Mouse (Mus musculus) heart, embryonic 12.5 days (tissue): Measurements from ENCODE around the gene Fndc8. TPM values are rescaled to one million over a fixed set of nuclear protein-coding genes. Genes with fewer than 3 reads are reported as not detected.

Experiments used
- ATAC-seq: fragments of 200-750 bp; cut with Nextera tagmentation; 2 replicates; pipeline ENCODE4 v1.8.0; 2017; ENCODE audit warnings: moderate TSS enrichment, moderate library complexity; ENCODE audit not compliant: insufficient number of reproducible peaks, low FRiP score
- H3K27ac ChIP-seq: fragments of 300-500 bp; sonication (generic); 2 replicates; pipeline ENCODE4 v1.5.1; 2016; ENCODE audit warnings: mild to moderate bottlenecking, moderate library complexity; ENCODE audit not compliant: poor library complexity, severe bottlenecking
- H3K27me3 ChIP-seq: fragments of 300-500 bp; sonication (generic); replicated peaks from 2 replicates; pipeline ENCODE4 v1.6.1; 2016; ENCODE audit warnings: mild to moderate bottlenecking, moderate library complexity
- H3K36me3 ChIP-seq: fragments of 300-500 bp; sonication (generic); 2 replicates; pipeline ENCODE4 v1.6.1; 2016; ENCODE audit warnings: mild to moderate bottlenecking, moderate library complexity
- H3K4me1 ChIP-seq: fragments of 300-500 bp; sonication (generic); replicated peaks from 2 replicates; pipeline ENCODE4 v1.6.1; 2016; ENCODE audit warnings: mild to moderate bottlenecking
- H3K4me2 ChIP-seq: fragments of 300-500 bp; sonication (generic); 2 replicates; pipeline ENCODE4 v1.6.1; 2016; ENCODE audit warnings: mild to moderate bottlenecking, moderate library complexity
- H3K4me3 ChIP-seq: fragments of 300-500 bp; sonication (generic); 2 replicates; pipeline ENCODE4 v1.5.1; 2016; ENCODE audit warnings: mild to moderate bottlenecking
- H3K9ac ChIP-seq: fragments of 300-500 bp; sonication (generic); 2 replicates; pipeline ENCODE4 v1.6.1; 2016; ENCODE audit warnings: mild to moderate bottlenecking, moderate library complexity
- H3K9me3 ChIP-seq: fragments of 300-500 bp; sonication (generic); replicated peaks from 2 replicates; pipeline ENCODE4 v1.6.1; 2016; ENCODE audit warnings: mild to moderate bottlenecking, moderate library complexity
- WGBS: fragments of 180-500 bp; shearing (Covaris S2); methylation state at CpG from one replicate; pipeline ENCODE4 v1.1.7; 2016; 5-methylcytosine and 5-hydroxymethylcytosine counted together
- polyA plus RNA-seq: library from polyadenylated mRNA; unstranded; fragments of >200 nt; fragmentation: Nextera tagmentation; extraction: Ambion mirVana; gene quantifications from 2 replicates; pipeline ENCODE4 v1.2.1, GENCODE M21; 2016

Gene Fndc8
- polyA plus RNA-seq, 1 experiment from 2014 or later: 0.10 TPM

- ATAC-seq: no peak
These were observed 22.3 kb upstream of the Fndc8 start for GRCm38 (mm10) chr11:82869506-82870172.

GRCm38 (mm10) chr11:82870173-82871030 lies 21.5 kb upstream of the Fndc8 start:
- peak overlapping the region; percentile 90 for H3K9ac ChIP-seq
- H3K4me3 ChIP-seq: peak overlapping the region; percentile 98
- H3K27ac ChIP-seq: peak overlapping the region; percentile 66
- peaks cover 11% of the 10 kb centered on the region for H3K4me1 ChIP-seq
- ATAC-seq: peak; percentile 68
- H3K9me3 ChIP-seq: no peaks in the 10 kb centered on the region
- no peaks in the 10 kb centered on the region for H3K27me3 ChIP-seq
- peak overlapping the region; percentile 81 for H3K4me2 ChIP-seq
- WGBS: 3% methylated on average over 36 of the region's 36 CpGs
- H3K36me3 ChIP-seq: no peaks in the 10 kb centered on the region

More at GRCm38 (mm10) chr11:82869506-82870172, 22.3 kb upstream of the Fndc8 start:
- Histone ChIP-seq H3K27me3 (no peaks in the 10 kb centered on the region), H3K9me3 (no peaks in the 10 kb centered on the region), H3K4me1 (peaks cover 4% of the 10 kb centered on the region), H3K27ac (no peak overlapping the region; the same call in 1 of the 2 replicates), H3K9ac (peak overlapping the region; percentile 90; the same call in 1 of the 2 replicates), H3K36me3 (no peaks in the 10 kb centered on the region), H3K4me3 (peak overlapping the region; percentile 98), H3K4me2 (peak overlapping the region; percentile 81)
- 65% methylated on average over 9 of the region's 9 CpGs for WGBS

GRCm38 (mm10) chr11:82871031-82871446 lies 20.9 kb upstream of the Fndc8 start, which contains the start of gene Rffl:
Rffl (minus strand) TSS chr11:82871210.
- H3K36me3 ChIP-seq: no peaks in the 10 kb centered on the region
- peak; percentile 89 for ATAC-seq
- H3K9ac ChIP-seq: peak within 1 kb of the TSS; percentile 90
- H3K27ac ChIP-seq: peak within 1 kb of the TSS; percentile 66
- H3K27me3 ChIP-seq: no peaks in the 10 kb centered on the region
- peak within 1 kb of the TSS; percentile 98 for H3K4me3 ChIP-seq
- no peaks in the 10 kb centered on the region for H3K9me3 ChIP-seq
- peak within 1 kb of the TSS; percentile 81 for H3K4me2 ChIP-seq
- under 1% methylated on average over 43 of the region's 43 CpGs for WGBS
- peaks cover 11% of the 10 kb centered on the region for H3K4me1 ChIP-seq

GRCm38 (mm10) chr11:82874924-82875323 lies 17.0 kb upstream of the Fndc8 start:
- Histone ChIP-seq H3K9me3 (no peaks in the 10 kb centered on the region), H3K9ac (no peak overlapping the region), H3K27ac (0 out of 2 replicates have a peak overlapping the region, but pooled peaks have one; percentile 10), H3K4me3 (no peak overlapping the region), H3K4me1 (peaks cover 9% of the 10 kb centered on the region), H3K36me3 (peaks cover 12% of the 10 kb centered on the region), H3K27me3 (no peaks in the 10 kb centered on the region), H3K4me2 (peak overlapping the region; percentile 43)
- ATAC-seq: 0 out of 2 replicates have a peak, but pooled peaks have one; percentile 27
- 12% methylated on average over 5 of the region's 5 CpGs for WGBS

DNA sequence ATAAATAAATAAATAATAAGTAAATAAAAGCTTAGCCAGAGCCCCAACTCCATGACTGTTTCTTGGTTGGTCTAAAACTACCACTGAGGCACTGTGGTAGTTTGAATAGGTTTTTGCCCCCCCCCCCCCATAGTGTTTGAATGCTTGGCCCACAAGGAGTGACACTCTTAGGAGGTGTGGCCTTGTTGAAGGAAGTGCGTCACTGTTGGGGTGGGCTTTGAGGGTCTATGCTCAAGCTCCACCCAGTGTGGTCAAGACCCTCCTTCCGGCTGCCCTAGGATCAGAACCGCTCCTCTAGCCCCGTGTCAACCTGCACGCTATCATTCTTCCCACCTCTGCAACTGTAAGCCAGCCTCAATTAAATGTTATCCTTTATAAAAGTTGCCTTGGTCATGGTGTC lies 16.3 kb upstream of the Fndc8 start:
- Histone ChIP-seq H3K4me2 (no peak overlapping the region), H3K27ac (no peak overlapping the region), H3K27me3 (no peaks in the 10 kb centered on the region), H3K36me3 (peaks cover 15% of the 10 kb centered on the region), H3K4me3 (no peak overlapping the region), H3K9ac (no peak overlapping the region), H3K9me3 (no peaks in the 10 kb centered on the region), H3K4me1 (peaks cover 7% of the 10 kb centered on the region)
- WGBS: 84% methylated on average over 5 of the region's 5 CpGs
- ATAC-seq: no peak

DNA sequence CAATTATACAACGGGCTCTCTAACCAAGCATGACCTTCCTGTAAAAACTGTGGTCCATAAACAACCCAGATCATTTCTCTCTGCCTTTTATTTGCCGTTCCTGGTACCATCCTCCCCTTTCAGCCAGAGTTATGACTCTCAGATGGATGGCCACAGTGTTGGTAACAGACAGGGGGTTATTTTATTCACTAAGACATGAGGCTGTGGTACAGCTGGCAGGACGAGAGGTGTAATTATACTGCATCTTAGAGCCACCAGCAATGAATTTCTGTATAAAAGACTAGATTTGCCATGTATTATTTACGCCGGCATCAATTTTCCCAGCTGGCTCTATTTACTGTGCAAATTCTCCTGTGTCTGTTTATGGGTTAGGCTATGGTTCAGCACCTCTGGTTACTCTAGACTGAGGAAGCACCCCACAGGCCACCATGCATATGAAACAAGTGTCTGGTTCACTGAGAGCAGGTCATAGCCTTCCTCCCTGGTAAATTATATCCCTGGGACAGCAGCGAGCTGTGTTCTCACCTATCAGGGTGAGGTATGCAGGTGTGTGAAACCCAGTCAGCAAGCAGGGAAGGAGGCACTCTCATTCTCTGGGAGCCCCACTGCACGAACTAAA lies 14.1 kb upstream of the Fndc8 start:
- peaks cover 7% of the 10 kb centered on the region for H3K4me1 ChIP-seq
- no peak overlapping the region for H3K4me2 ChIP-seq
- H3K27ac ChIP-seq: no peak overlapping the region
- H3K36me3 ChIP-seq: peaks cover 29% of the 10 kb centered on the region
- no peak for ATAC-seq
- WGBS: 80% methylated on average over 7 of the region's 7 CpGs
- H3K9me3 ChIP-seq: no peaks in the 10 kb centered on the region
- no peaks in the 10 kb centered on the region for H3K27me3 ChIP-seq
- no peak overlapping the region for H3K4me3 ChIP-seq
- H3K9ac ChIP-seq: no peak overlapping the region

- Histone ChIP-seq H3K9me3 (no peaks in the 10 kb centered on the region), H3K9ac (no peak overlapping the region), H3K4me3 (no peak overlapping the region), H3K27ac (no peak overlapping the region), H3K27me3 (no peaks in the 10 kb centered on the region), H3K4me2 (no peak overlapping the region), H3K36me3 (peaks cover 30% of the 10 kb centered on the region), H3K4me1 (peaks cover 1% of the 10 kb centered on the region)
- ATAC-seq: no peak
- 71% methylated on average over 8 of the region's 8 CpGs for WGBS
These were observed 8.7 kb upstream of the Fndc8 start for GRCm38 (mm10) chr11:82883180-82883579.

- 82% methylated on average over 3 of the region's 3 CpGs for WGBS
- no peaks in the 10 kb centered on the region for H3K9me3 ChIP-seq
- H3K27ac ChIP-seq: no peak overlapping the region
- no peaks in the 10 kb centered on the region; the same call in 1 of the 2 replicates for H3K27me3 ChIP-seq
- no peak overlapping the region for H3K4me2 ChIP-seq
- H3K4me3 ChIP-seq: no peak overlapping the region
- peaks cover 17% of the 10 kb centered on the region for H3K4me1 ChIP-seq
- peaks cover 13% of the 10 kb centered on the region for H3K36me3 ChIP-seq
- H3K9ac ChIP-seq: no peak overlapping the region
- ATAC-seq: no peak
These were observed 5.4 kb upstream of the Fndc8 start for GRCm38 (mm10) chr11:82886559-82886958.

- H3K9ac ChIP-seq: no peak overlapping the region; the same call in 1 of the 2 replicates
- H3K36me3 ChIP-seq: no peaks in the 10 kb centered on the region
- no peak overlapping the region for H3K4me3 ChIP-seq
- no peak for ATAC-seq
- WGBS: 69% methylated on average over 10 of the region's 10 CpGs
- no peaks in the 10 kb centered on the region; the same call in 1 of the 2 replicates for H3K27me3 ChIP-seq
- no peaks in the 10 kb centered on the region for H3K9me3 ChIP-seq
- 0 out of 2 replicates have a peak overlapping the region, but pooled peaks have one; percentile 6 for H3K4me2 ChIP-seq
- H3K4me1 ChIP-seq: peaks cover 17% of the 10 kb centered on the region
- H3K27ac ChIP-seq: no peak overlapping the region
These were observed 3.4 kb upstream of the Fndc8 start for GRCm38 (mm10) chr11:82888491-82888946.

DNA sequence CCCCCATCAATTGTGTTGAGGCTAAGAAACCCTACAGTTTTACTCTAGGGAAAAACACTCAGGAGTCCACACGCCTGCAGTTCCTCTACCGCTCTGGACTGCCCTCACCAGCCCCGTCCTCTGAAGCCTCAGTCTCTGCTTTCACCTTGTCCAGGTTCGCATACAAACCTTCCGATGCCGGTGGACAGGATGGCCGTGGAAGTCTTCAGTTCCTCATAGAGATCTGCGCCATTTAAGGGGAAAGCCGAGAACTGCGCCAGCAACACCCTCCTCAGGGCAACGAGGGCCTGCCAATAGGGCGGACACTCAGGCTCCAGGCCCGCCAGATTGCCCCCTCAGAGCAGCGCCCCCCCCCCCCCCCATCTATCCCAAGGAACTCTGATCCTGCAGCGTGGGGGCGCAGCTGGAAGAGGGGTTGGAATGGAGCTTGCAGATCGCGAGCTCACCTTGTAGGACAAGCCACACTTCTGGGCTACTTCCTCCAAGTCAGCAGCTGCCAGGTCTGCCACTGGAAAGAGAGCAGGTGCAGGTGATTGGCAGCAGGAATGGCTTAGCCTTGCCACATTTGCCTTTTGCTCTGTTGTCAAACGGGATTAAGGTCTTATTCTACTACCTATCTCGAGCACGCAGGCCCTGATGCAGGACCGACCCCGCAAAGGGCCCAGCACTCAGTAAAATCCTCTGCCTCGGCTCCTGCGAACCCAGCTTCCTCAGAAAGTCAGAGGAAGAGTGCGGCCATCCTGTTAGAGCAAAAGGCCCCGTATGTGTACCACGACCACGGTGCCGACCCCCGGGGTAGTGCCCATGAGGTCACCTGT lies 2.2 kb upstream of the Fndc8 start:
- Histone ChIP-seq H3K27me3 (no peaks in the 10 kb centered on the region; the same call in 1 of the 2 replicates), H3K4me1 (peaks cover 17% of the 10 kb centered on the region), H3K4me3 (peak overlapping the region; percentile 74), H3K9ac (peak overlapping the region; percentile 80), H3K4me2 (peak overlapping the region; percentile 92), H3K36me3 (no peaks in the 10 kb centered on the region), H3K27ac (peak overlapping the region; percentile 62), H3K9me3 (no peaks in the 10 kb centered on the region)
- ATAC-seq: peak; percentile 16
- 7% methylated on average over 31 of the region's 31 CpGs for WGBS
